Mouse (Mus musculus): ENCODE results near the gene Sorl1.
"Not testable (repeated sequence)": the region's sequence is repeated elsewhere in the genome, so short reads cannot be mapped to it uniquely, and the experiment has no call there.

Gene Sorl1

DNA sequence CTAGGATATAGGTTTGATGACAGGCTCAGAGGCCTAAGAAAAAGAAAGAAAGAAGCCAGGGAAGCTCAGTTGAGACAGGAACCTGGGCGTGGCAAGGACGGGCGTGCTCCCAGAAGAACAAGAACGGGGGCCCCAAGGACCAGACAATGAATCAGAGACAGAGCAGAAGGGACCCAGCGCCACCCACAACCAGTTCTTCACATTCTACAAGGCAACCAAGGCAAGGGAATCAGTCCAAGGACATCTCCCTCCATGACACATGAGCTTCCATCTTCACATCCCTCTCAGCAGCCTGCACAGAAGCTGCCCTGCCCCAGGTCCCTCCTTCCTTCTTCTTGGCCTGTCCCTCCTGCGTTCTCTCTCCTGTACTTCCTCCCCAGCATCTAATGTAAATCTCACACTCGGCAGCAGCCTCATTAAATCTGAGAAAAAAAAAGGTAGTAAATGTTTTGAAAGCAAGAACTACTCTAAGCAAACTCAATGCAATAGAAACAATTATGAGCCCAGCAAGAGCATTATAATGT is 30.0 kb downstream of the Sorl1 start:
- no peak for DNase-seq (ENCODE audit: low spot score in 2 of 2)

DNA sequence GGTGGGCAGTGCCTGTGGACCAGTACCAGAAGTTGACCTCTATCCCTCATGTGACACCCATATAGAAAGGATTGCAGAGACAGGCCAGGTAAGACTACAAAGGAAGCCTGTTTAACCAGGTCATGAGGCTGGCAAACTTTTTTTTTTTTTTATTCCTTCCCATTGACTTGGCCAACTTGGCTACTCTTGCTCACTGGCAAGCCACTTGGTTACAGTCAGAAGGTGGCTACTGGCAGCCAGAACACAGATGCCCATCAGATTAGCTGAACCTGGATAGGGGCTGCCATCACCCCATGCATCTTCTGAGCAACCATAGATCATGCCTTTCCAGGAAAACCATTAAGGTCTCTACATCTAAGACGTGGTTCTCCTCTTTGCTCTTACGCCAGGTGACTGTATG is 31.3 kb downstream of the Sorl1 start:
- no peak for DNase-seq (ENCODE audit: low spot score in 2 of 2)

DNA sequence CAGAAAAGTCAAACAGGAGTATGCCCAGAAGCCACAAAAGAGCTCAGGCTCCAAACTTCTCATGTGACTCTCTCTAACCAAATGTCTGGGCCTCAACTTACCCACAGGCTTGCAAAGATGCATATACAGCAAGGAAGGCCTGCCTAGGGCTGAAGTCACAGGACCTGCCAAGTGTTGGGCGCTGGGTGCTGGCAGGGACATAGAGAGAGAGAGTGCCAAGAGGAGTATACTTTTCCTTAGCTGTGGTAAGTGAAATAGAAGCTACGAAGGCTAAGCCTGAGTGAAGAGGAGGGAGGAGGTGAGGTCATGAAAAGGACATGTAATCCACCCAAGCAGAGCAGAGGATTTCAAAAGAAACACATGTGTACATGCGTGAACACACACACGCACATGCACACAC is 32.5 kb downstream of the Sorl1 start:
- DNase-seq (ENCODE audit: low spot score in 2 of 2) = no peak

DNA sequence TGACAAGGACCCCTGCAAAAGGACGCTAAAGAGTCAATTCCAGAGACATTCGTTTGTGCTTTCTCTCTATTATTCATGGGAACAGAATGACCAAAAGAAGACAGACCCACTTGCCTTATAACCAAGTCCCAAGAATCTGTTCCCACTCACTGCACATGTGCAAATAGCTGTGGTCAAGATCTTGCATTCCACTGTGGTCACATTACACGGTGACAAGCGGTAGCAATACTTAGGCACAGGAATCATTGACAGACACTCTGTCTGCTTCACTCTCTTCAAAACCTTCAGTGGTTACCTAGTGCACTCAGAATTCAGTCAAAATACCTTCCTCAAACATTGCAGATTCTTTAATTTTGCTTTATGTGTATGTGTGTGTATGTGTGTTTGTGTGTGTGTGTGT is 36.2 kb downstream of the Sorl1 start:
- DNase-seq (ENCODE audit: low spot score in 2 of 2) = no peak

DNA sequence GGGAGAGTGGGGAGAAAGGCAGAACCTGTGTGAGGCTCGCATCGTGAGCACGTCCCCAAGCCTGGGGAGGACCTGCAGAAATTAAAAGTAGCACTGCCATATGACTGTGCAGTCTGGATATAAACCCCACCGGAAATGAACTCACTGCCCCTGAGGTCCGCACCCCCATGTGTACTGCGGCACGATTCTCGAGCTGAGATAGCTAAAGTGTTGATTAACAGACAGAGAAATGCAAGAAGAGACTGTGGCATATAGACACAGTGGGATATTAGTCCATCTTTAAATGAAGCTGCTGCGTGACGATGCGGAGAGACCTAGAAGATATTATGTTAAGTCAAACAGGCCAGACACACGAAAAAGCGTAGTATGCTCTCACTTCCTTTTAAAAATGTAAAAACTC is 38.1 kb downstream of the Sorl1 start:
- no peak for DNase-seq (ENCODE audit: low spot score in 2 of 2)

DNA sequence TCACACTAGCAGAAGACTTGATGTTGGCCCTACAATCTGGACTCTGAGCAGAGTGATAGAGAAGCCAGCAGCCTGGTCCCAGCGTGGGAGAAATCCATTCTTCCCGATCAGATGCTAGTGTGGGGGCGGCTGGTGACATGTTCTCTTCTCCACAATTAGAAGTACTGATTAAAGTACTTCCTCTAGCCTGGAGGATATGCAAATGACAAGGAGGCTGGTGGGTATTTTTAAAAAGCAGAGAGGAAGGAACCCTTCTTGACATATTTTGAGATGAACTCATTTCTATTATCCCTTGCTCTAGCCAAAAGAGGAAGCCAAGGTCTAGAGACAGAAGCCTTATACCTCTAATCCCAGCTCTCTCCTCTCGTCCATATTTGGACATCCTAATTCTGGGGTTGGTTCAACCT is 40.4 kb downstream of the Sorl1 start:
- DNase-seq (ENCODE audit: low spot score in 2 of 2) = peak; percentile 45 to 57

DNA sequence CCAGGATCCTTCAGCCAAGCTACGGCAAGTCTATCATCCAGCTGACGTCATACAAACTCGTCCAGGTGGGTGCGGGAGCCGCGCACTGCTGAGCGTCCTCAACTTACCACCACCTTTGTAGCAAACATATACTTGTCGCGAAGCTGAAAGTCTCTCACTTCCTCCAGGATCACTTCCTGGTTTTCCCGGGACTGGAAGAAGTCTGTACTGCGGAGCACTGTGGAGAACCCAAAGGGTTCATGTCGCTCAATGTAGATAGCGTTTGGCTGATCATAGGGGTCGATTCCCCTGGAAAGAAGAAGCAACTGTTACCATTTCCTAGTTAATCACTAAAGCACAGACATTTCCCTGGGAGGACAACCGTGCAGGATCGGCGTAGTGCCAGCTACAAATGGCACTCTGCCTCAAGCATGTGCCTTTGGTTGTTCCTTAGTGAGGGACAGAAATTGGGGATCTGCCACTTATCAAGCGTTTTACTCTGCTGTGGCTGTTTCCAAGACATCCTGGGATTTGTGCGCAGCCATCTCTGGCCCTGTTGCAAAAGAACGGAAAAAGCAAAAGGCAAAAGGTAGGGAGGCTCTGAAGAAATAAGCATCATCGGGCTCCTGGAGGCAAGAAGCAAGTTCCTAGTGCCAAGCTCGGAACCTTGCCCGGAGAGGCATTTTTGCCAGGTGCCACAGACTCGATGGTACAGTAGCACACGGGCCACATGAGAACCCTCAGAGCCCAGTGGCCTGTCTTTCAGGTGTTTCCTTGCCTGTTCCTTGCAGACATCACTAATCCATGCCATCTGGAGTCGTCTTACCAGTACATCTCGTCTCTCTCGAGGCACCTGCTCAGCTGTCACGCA is 42.2 kb downstream of the Sorl1 start:
- no peak for DNase-seq (ENCODE audit: low spot score in 2 of 2)

DNA sequence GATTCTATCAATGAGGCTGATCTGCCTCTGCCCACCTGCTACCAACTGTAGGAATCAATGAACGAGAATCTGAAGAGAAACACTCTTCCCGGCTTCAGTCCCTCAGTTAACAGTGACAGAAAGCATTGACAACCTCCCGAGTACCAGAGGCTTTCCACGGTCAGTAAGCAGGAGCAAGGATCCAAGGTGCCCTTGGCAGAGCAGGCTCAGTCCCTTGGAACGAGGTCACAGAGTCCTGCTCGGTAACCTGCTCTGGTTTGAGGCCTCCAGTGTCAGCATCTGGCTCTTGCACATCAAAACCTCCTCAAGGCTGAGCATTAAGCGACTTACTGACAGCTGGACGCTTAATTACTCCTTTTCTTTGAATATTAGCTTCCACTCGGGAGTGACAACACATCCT is 43.4 kb downstream of the Sorl1 start:
- DNase-seq (ENCODE audit: low spot score in 2 of 2) = no peak

DNA sequence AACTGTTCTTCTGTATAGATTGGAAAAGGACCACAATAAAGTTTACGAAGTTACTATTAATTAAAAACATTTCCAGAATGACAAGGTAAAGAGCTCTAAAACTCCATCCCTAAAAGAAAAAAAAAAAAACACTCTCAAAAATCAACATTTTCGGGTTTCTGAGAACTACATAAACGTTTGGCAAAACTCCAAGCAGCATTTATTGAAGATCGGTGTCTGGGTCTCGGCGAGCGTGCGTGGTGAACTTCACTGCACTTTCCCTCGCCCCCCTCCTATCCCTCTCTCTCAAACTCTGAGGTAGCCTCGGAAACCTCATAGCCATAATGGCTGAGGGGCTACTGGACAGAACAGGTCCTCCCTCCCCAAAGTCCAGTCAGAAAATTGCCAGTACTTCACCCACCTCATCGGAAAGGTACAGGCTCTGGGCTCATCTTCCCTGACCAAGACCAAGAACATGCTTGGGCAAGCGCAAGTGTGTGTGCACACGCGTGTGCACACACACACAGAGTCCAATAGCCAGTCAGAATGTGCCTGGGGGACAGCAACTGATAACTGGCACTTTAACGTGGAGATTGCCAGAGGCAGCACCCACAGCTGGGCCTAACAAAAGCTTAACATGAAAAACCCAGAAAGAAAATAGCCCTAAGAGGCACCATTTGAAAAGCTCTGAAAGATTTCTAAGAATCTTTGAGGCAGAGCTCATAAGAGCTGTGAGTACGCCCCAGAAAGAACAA is 46.8 kb downstream of the Sorl1 start:
- no peak for DNase-seq (ENCODE audit: low spot score in 2 of 2)

DNA sequence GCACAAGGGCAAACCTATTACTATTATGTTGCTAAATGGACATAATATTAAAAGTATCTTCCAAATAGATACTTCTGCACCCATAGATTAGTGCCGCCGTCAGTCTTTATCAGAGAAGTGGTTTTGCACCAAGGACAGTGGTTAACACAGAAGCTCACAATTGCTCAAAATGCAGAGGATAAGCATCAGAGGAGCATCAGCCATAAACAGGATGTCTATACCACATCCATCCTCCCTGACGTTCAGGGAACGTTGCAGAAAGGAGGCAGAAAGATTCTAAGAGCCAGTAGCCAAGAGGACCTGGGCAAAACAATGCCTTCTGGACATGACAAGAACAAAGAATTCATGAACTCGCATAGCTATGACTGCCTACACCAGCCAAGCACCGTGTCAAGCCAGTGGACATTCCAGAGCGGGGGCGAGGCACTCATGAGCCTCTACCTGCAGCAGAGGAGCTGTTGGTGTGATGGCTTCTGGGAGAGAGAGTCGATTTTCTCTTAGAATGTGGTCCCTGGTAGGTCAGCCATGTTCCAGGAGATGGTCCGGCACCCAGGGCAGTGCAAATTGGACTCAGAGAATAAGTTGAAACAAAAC is 47.7 kb downstream of the Sorl1 start:
- no peak for DNase-seq (ENCODE audit: low spot score in 2 of 2)

DNA sequence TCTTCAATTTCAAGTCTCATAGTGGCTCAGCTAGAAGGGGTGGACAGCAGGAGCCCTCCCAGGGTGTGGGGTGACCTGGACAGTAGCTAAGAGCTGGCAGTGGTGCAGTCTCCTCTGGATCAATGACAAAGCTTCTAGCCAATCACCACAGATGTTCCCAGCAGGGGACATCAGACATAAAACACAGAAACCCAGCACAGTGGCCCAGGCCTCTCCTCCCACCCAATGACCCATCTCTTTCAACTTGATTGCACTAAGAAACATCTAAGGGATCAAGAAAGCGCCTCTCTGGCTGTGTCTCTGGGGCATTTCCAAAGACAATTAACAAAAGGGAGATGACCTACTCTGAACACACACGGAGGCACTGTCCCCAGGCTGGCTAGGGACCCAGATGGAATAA is 48.9 kb downstream of the Sorl1 start:
- DNase-seq (ENCODE audit: low spot score in 2 of 2) = no peak

DNA sequence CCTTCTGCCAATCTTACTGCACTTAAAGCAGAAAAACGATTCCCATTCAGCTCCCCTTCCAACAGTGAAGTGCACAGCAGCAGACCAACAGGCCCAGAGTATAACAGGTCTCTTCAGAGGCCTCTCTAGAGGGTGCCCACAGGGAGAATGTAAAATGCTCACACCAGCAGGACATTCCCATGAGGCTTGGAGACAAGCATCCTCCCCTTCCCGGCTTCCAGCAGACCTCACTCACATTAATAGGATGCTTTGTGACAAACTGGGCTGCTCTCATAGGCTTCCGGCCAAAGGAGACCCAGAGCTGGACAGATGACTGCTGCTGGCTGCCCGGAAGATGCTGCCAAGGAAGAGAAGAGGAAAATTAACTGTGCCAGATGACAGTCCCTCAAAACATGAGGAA is 52.1 kb downstream of the Sorl1 start:
- no peak for DNase-seq (ENCODE audit: low spot score in 2 of 2)

DNA sequence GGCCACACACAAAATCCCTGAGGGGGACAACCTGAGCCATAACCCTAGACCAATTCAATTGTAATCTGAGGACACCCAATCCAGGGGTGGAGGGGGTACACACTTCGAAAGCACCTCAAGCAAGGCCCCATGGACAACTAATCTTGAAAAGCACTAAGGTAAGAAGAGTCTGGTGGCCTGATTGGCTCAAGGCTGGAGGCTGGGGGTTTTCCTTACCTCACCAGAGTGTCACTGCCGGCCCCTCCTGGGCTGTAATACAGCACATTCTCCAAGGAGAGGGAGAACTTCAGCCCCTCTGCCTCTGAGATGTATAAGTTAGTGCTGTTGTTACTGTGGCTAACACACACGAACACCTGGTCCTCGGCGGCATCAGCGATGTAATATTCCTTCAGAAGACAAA is 53.2 kb downstream of the Sorl1 start:
- DNase-seq (ENCODE audit: low spot score in 2 of 2) = no peak

DNA sequence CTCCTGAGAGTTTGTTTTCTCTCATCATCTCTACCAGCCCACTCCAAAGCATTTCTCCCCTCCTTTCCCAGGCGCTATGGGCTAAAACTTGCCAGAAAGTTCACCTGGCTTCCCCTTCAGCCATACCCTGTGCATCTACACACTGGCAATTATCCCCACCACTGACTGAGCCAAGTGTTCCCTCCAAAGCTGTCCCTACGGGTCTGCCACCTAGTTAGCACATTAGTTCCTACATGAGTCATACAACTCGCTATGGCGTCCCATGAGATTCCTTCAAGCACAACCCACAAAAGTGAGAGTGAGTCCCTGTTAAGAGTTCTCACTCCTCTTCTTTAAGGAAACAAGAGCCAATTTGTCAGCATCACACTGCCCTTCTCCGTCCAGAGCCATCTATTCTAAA is 54.6 kb downstream of the Sorl1 start:
- no peak for DNase-seq (ENCODE audit: low spot score in 2 of 2)

DNA sequence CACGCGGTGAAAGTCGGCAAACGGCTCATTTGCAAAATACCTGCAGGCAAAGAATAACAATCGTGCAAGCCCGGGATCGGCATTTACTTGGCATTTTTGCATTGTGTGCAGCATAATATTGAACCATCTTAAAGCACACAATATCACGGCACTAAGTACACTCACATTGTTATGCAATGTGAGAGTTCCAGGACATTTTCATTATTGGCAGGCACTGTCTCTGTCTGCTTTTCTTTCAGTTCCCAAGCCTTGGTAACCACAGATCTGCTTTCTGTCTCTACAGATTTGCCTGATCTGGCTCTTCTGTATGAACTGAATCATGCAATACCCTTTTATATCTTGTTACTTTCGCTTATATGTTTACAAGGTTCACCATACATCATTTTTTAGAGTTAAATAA is 56.1 kb downstream of the Sorl1 start:
- no peak for DNase-seq (ENCODE audit: low spot score in 2 of 2)

DNA sequence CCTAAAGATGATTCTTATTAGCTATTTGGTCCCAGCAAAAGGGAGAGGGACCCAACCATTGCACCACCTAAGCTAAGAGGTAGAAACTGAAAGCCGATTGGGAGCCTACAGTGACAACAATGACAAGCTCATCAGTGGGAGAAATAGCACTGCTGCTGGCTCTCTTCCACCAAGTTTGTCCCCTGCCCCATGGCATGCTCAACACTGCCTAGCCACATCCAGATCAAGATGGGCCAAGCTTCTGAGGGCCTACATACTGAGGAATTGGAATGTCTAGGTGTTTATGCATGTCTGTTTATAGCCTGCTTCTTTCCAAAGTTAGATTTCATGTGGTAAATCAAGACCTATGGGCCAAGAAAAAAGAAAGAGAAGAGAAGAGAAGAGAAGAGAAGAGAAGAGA is 58.3 kb downstream of the Sorl1 start:
- DNase-seq (ENCODE audit: low spot score in 2 of 2) = no peak

DNA sequence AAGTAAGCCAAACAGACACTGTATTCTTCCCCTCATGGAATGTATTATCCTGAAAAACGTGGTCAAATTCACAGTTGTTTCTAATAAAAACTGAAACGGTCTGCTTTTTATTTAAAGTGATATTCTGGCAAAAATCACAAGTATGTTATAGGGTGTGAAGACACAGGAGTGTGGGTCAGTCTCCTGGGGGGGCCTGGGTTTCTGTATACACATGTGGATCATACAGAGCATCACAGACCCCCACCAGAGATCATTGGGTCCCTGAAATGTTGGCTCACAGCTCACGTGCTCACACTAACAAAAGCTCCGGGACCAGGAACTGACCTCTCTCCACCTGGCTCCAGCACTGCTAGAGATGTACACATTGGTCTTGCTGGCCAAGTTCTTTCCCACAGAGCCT is 60.7 kb downstream of the Sorl1 start:
- no peak for DNase-seq (ENCODE audit: low spot score in 2 of 2)

DNA sequence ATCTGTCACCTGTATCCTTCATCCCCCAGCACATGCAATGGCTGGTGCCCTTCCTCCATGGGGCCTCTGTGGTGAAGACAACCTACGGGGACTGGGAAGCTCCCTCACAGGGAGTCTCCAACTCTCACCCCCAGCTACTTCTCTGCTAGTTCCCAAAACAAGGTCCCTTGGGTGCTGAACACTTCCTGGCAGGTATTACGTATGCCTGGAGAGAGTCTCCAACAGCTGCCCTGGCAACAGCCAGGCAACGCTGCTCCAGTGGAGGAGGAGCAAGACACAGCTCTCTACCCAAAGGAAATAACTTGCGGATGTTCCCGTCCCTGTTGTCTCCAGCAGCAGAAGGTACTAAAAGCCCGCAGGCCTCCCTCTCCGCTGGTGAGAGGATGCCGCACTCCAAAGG is 61.8 kb downstream of the Sorl1 start:
- DNase-seq (ENCODE audit: low spot score in 2 of 2) = no peak

DNA sequence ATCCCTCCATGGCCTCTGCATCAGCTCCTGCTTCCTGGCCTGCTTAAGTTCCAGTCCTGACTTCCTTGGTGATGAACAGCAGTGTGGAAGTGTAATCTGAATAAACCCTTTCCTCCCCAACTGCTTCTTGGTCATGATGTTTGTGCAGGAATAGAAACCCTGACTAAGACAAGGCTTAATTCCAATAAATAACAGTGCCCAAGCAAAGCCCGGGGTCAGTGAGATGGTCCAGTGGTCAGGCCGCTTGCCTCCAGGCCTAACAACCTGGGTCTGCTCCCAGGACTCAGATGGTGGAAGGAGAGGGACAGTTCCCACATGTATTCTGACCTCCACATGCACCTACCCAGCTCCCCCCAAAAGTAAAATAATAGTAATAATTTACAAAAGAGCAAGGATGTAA is 65.1 kb downstream of the Sorl1 start:
- DNase-seq (ENCODE audit: low spot score in 2 of 2) = not testable (repeated sequence)

DNA sequence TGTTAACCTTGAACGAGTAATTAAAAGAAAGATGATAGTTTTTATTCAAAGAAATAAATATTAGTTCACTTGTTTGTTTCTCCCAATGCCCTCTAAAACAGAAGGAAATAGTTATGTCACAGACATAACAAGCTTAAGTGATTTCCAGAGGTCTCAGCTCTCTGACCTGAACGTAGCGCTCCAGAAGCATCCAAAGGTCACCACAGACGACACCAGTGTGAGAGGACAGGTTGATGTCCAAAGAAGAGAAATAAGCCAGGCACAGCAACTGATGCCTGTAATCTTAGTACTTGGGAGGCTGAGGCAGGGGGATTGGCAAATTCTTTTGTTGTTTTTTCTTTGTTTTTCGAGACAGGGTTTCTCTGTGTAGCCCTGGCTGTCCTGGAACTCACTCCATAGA is 67.5 kb downstream of the Sorl1 start:
- DNase-seq (ENCODE audit: low spot score in 2 of 2) = no peak

DNA sequence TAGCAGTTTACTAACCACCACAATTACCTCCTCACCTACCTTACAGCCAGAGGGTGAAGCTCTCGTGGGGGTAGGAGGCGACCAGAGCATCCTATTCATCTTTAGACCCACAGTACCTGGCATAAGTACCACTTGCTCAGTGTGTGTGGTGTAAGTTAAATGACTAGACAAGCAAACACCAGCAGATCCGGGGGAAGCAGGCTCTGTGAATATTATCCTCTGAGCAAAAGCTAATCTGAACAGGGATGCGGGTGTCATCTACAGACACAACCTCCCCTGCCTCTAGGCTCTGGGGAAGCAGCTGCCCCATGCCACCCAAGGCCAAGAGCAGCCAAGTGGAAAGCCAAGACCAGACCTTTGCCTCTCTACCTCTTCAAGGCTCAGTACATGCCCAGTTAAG is 68.7 kb downstream of the Sorl1 start:
- DNase-seq (ENCODE audit: low spot score in 2 of 2) = no peak

DNA sequence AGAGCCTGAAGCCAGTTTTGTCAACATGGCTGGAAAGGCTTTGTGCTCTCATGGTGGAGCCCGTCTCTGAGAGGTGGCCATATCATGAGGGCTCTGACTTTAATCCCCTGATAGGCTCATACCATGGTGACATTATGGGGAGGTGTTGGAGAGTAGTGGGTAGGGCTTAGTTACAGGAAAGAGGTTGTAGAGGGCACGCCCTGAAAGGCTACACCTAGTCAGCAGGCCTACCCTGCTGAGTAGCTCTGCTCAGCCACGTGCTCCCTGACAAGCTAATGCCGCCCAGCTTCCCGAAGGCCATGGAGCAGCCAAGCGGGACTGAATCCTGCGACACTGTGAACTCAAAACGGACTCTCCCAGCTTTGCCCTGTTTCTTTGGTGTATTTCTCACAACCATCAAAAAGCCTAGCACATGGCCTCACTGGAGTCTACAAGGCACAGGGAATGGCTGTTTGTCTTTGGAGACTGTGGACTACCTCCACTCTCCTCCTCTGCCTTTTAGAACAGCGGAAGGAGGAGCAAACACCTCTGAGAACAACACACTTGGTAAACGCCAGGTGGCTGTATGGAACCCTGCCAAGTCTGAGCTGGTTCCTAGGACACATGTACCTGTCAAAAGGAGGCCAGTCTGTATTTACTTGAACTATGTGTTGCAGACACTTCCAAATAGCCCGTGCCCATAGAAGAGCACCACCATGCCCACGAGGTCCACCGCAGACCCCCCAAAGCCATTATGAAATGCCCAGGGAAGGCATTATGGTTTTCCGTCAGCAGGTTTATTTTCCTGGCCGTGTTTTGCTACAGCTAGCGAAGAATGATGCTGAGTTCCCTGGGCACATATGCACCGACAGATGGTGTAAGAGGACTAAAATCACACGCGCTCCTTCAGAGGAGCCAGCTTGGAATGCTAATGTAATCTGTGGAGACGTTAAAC is 69.5 kb downstream of the Sorl1 start:
- DNase-seq (ENCODE audit: low spot score in 2 of 2) = peak; percentile 33 to 57

Data from frontal cortex, postnatal 25 days (tissue).